Mouse (Mus musculus): ENCODE measurements at regions not wholly inside any gene's neighbourhood (a gene's known extent, or its start where the extent isn't known, plus 50 kb on each side); places are given as distances from the start of the nearest gene placed in this dataset.

GRCm38 (mm10) chr15:28595725-28596124 is 392.2 kb downstream of the Dnah5 start:
- in situ Hi-C loops (cut with MboI; ENCODE audit: low pct_ligation_motif_present, low pct_unique_long_range_greater_than_20kb, low sequenced_read_pairs): no loop called here
- Histone ChIP-seq H3K4me2 (ENCODE audit: insufficient read depth, low read depth, poor library complexity, severe bottlenecking) (no peak overlapping the region), H3K4me1 (ENCODE audit: control insufficient read depth in 1 of 2, insufficient read depth in 2 of 2) (no peaks in the 10 kb centered on the region), H3K4me3 (replicated peaks in 1 of 3; ENCODE audit: low read depth in 2 of 3, low read length in 2 of 3, poor library complexity in 1 of 3) (no peak overlapping the region), H3K27me3 (replicated peaks) (no peaks in the 10 kb centered on the region), H3K36me3 (replicated peaks in 1 of 2; ENCODE audit: control insufficient read depth in 1 of 2, insufficient read depth in 1 of 2, low read length in 1 of 2) (no peaks in the 10 kb centered on the region), H3K9me3 (replicated peaks; ENCODE audit: low read length) (peaks cover 48% of the 10 kb centered on the region), H3K27ac (ENCODE audit: insufficient read depth, low read depth) (no peak overlapping the region), H3K79me2 (replicated peaks; ENCODE audit: control insufficient read depth, extremely low read depth, insufficient read depth, poor library complexity, severe bottlenecking) (no peaks in the 10 kb centered on the region), H3K9ac (ENCODE audit: insufficient read depth, low read depth) (no peak overlapping the region)
- TF ChIP-seq RAD21 (IDR thresholded peaks at IDR 0.05; ENCODE audit: low read depth, low read length): no peak
- no peak for TF ChIP-seq IRF4 (IDR thresholded peaks at IDR 0.05; ENCODE audit: low read depth, low read length)
- TF ChIP-seq PAX5 (IDR thresholded peaks at IDR 0.05; ENCODE audit: low read length): no peak
- TF ChIP-seq MYC (IDR thresholded peaks at IDR 0.05; ENCODE audit: low read depth, low read length): no peak
- TF ChIP-seq KAT2A (IDR thresholded peaks at IDR 0.05; ENCODE audit: insufficient replicate concordance, low read length): no peak
- no peak for TF ChIP-seq CHD1 (IDR thresholded peaks at IDR 0.05; ENCODE audit: low read depth, low read length)
- no peak for TF ChIP-seq ZMIZ1 (IDR thresholded peaks at IDR 0.05; ENCODE audit: low read depth, low read length)
- dilution Hi-C loops (cut with MboI; ENCODE audit: extremely low pct_ligation_motif_present, extremely low pct_unique_long_range_greater_than_20kb, low sequenced_read_pairs): no loop called here
- no peak for DNase-seq (ENCODE audit: extremely low read depth)

- Histone ChIP-seq H3K27ac (ENCODE audit: insufficient read depth, low read depth) (no peak overlapping the region), H3K27me3 (replicated peaks) (no peaks in the 10 kb centered on the region), H3K4me2 (ENCODE audit: insufficient read depth, low read depth, poor library complexity, severe bottlenecking) (no peak overlapping the region), H3K36me3 (replicated peaks in 1 of 2; ENCODE audit: control insufficient read depth in 1 of 2, insufficient read depth in 1 of 2, low read length in 1 of 2) (no peaks in the 10 kb centered on the region), H3K9me3 (replicated peaks; ENCODE audit: low read length) (peaks cover 58% of the 10 kb centered on the region), H3K4me3 (replicated peaks in 1 of 3; ENCODE audit: low read depth in 2 of 3, low read length in 2 of 3, poor library complexity in 1 of 3) (no peak overlapping the region), H3K9ac (ENCODE audit: insufficient read depth, low read depth) (no peak overlapping the region), H3K79me2 (replicated peaks; ENCODE audit: control insufficient read depth, extremely low read depth, insufficient read depth, poor library complexity, severe bottlenecking) (no peaks in the 10 kb centered on the region), H3K4me1 (ENCODE audit: control insufficient read depth in 1 of 2, insufficient read depth in 2 of 2) (no peaks in the 10 kb centered on the region)
- in situ Hi-C loops (cut with MboI; ENCODE audit: low pct_ligation_motif_present, low pct_unique_long_range_greater_than_20kb, low sequenced_read_pairs): no loop called here
- DNase-seq (ENCODE audit: extremely low read depth): no peak
- no peak for TF ChIP-seq RAD21 (IDR thresholded peaks at IDR 0.05; ENCODE audit: low read depth, low read length)
- dilution Hi-C loops (cut with MboI; ENCODE audit: extremely low pct_ligation_motif_present, extremely low pct_unique_long_range_greater_than_20kb, low sequenced_read_pairs): no loop called here
Measured at GRCm38 (mm10) chr15:28600132-28600531, 396.6 kb downstream of the Dnah5 start.

- H3K27ac ChIP-seq (ENCODE audit: insufficient read depth, low read depth): no peak overlapping the region
- in situ Hi-C loops (cut with MboI; ENCODE audit: low pct_ligation_motif_present, low pct_unique_long_range_greater_than_20kb, low sequenced_read_pairs) (no loop called here), dilution Hi-C loops (cut with MboI; ENCODE audit: extremely low pct_ligation_motif_present, extremely low pct_unique_long_range_greater_than_20kb, low sequenced_read_pairs) (no loop called here)
Measured at GRCm38 (mm10) chr15:28615662-28616061, 412.1 kb downstream of the Dnah5 start.

More at GRCm38 (mm10) chr15:28615662-28616061, 412.1 kb downstream of the Dnah5 start:
- no peak for DNase-seq (ENCODE audit: extremely low read depth)
- no peaks in the 10 kb centered on the region for H3K36me3 ChIP-seq (replicated peaks in 1 of 2; ENCODE audit: control insufficient read depth in 1 of 2, insufficient read depth in 1 of 2, low read length in 1 of 2)
- no peaks in the 10 kb centered on the region for H3K27me3 ChIP-seq (replicated peaks)
- H3K4me3 ChIP-seq (replicated peaks in 1 of 3; ENCODE audit: low read depth in 2 of 3, low read length in 2 of 3, poor library complexity in 1 of 3): no peak overlapping the region
- TF ChIP-seq NRF1 (IDR thresholded peaks at IDR 0.05; ENCODE audit: low read depth, low read length) (no peak), E2F4 (IDR thresholded peaks at IDR 0.05; ENCODE audit: insufficient replicate concordance, low read depth, low read length) (no peak), MXI1 (IDR thresholded peaks at IDR 0.05; ENCODE audit: low read depth, low read length) (no peak)
- no peaks in the 10 kb centered on the region for H3K79me2 ChIP-seq (replicated peaks; ENCODE audit: control insufficient read depth, extremely low read depth, insufficient read depth, poor library complexity, severe bottlenecking)
- no peak overlapping the region for H3K4me2 ChIP-seq (ENCODE audit: insufficient read depth, low read depth, poor library complexity, severe bottlenecking)
- H3K9me3 ChIP-seq (replicated peaks; ENCODE audit: low read length): peaks cover 44% of the 10 kb centered on the region
- H3K9ac ChIP-seq (ENCODE audit: insufficient read depth, low read depth): no peak overlapping the region
- H3K4me1 ChIP-seq (ENCODE audit: control insufficient read depth in 1 of 2, insufficient read depth in 2 of 2): no peaks in the 10 kb centered on the region
